Mouse (Mus musculus) erythroblast, embryonic 14.5 days (primary cell): ENCODE measurements at regions not wholly inside any gene's neighbourhood (a gene's known extent, or its start where the extent isn't known, plus 50 kb on each side); places are given as distances from the start of the nearest gene placed in this dataset.

Source experiments
- GATA1 ChIP-seq: IDR thresholded peaks from 2 replicates; pipeline ENCODE4 v1.6.1; 2012; ENCODE audit warnings: low read length, inconsistent platforms, mixed read lengths
- TAL1 ChIP-seq: IDR thresholded peaks from 3 replicates; pipeline ENCODE4 v1.6.1; 2012; ENCODE audit warnings: low read length, inconsistent platforms, mixed read lengths

DNA sequence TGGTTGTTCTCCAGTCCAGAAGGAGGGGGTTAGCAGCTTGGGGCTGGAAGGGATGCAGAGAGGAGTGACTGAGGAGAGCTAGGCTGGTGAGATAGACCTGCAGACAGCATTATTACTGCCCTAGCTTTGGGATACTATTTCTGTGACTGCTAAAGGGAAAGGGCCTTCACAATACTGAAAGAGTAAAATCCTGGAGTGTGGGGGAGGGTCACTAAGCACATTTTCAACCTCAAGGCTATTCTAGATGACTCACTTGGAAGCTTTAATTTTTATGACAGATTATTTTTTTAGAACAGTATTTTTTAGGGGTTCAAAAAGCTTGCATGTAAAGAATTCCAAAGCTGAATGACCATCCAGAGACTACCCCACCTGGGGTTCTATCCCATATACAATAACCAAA lies 195.0 kb upstream of the Lpp start:
- TF ChIP-seq GATA1, result no peak
- no peak for TF ChIP-seq TAL1
